Mouse (Mus musculus) left cerebral cortex, adult 11 months (tissue): ENCODE measurements at regions not wholly inside any gene's neighbourhood (a gene's known extent, or its start where the extent isn't known, plus 50 kb on each side); places are given as distances from the start of the nearest gene placed in this dataset.
"Not testable (repeated sequence)": the region's sequence is repeated elsewhere in the genome, so short reads cannot be mapped to it uniquely, and the experiment has no call there.

ENCODE experiments used
- DNase-seq: peaks from one replicate; pipeline ENCODE4 v3.0.0; 2022; ENCODE audit warnings: low spot score

DNA sequence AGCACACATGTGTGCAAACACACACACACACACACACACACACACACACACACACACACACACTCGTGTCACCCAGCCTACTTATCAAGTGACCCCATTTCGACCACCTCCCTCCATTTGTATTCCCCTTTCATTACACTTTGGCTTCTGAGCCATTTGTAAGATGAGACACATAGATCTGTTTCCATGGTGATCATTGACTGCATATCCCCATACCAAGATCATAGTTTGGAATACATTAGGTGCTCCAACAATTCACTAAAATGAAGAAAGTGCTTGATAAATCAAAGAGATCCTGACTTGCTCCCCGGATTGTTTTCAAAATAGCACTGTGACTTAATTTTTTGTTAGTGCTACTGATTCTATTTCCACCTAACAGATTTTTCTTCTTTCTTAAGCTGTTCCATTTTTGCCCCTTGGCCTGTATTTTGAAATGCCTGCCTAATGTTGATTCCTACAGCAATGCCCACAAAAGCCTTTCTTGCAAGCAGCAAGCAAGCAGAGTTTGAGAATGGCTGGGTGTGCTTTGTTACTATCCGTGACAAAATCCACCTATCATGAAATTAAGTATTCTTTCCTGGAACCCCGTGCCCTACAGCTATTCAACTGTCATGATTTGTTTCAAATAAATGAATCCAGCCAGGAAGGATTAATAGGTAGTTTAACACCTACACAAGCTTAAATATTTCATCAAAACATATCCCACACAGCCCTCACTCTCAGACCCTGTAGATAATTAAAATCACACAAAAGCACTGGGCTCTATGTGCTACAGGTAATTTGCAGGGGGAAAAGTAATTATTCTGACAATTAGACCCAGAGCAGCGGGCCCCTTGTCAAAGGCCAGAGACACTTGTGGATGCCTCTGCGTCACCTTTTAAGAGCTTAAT, 168.1 kb upstream of the Rgma start:
- no peak for DNase-seq

DNA sequence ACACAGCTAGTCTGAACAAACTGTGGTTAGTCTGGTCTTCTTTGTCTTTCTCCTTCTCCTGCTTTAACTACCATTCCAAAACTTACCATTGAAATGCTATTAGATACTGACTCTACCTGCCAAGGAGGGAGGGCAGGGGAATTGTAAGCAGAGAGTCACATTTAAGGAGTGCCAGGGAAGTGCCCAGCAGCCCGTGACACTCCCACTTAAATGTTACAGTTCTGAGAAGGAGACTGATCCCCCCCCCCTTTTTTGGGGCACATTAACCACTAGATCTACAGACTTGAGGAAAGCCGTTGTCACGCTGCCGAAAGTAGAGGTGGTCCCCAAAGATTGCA, 166.9 kb upstream of the Rgma start:
- DNase-seq: no peak

GRCm38 (mm10) chr7:73208817-73209602, 166.3 kb upstream of the Rgma start:
- DNase-seq: no peak

GRCm38 (mm10) chr7:73210078-73210477, 165.2 kb upstream of the Rgma start:
- DNase-seq: no peak

DNA sequence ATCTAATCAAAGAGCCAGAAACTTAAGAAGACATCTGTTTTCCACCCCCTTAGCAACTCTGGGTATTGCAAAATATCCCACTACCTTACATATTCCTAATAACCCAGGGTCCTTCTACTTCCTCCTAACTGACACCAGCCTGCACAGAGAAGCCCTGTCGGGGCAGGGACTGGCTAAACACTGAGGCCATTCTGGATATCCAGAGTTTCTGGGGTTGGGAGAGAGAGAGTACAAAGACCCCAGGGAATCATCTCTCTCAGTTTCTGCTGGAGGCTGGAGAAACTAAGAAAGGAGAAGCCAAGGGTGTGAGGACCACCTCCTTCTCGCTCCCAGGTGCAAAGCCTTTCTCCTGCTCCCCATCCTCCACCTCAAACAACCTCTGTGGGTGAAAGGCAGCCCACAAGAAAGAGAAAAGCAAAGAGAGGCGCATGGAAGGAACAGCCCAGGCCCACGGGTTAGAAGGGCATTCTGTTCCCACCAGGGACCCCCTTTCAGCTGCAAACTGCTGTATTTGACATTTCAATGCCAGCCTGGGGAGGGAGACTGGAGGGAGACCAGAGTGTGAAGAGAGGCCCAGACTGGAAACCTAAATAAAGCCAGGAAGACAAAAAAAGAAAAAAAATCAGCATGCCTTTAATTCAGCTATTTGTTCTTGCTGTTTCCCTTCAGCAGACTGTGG, 152.9 kb upstream of the Rgma start:
- no peak for DNase-seq

- no peak for DNase-seq
Measured at GRCm38 (mm10) chr7:73222929-73223512, 152.3 kb upstream of the Rgma start.

DNA sequence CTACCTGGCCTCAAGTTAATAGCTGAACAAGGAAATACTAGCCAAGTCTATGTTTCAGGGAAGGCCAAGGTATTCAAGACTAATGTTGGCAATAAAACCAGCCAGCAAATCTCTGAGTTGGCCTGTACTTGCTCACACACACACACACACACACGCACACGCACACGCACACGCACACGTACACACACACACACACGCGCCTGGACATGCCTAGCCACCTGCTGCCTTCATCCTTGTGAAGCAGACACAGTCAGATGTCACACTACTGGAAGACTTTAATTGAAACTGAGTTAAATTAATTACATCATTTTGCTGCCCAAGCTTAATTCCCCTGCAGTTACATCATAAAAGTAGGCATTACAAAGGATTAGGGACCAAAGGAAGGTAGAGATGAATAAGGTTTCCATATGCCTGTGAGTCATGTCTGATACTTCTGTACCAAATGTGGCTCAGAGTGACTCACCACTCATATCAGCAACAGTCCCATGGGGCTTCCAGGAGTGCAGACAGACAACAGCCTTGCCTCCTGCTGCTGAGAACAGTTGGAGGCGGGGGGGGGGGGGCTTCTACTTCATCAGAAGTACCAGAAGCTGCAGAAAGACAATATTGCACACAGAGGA, 141.7 kb upstream of the Rgma start:
- no peak for DNase-seq

- no peak for DNase-seq
Measured at GRCm38 (mm10) chr7:73238486-73238885, 136.8 kb upstream of the Rgma start.

DNA sequence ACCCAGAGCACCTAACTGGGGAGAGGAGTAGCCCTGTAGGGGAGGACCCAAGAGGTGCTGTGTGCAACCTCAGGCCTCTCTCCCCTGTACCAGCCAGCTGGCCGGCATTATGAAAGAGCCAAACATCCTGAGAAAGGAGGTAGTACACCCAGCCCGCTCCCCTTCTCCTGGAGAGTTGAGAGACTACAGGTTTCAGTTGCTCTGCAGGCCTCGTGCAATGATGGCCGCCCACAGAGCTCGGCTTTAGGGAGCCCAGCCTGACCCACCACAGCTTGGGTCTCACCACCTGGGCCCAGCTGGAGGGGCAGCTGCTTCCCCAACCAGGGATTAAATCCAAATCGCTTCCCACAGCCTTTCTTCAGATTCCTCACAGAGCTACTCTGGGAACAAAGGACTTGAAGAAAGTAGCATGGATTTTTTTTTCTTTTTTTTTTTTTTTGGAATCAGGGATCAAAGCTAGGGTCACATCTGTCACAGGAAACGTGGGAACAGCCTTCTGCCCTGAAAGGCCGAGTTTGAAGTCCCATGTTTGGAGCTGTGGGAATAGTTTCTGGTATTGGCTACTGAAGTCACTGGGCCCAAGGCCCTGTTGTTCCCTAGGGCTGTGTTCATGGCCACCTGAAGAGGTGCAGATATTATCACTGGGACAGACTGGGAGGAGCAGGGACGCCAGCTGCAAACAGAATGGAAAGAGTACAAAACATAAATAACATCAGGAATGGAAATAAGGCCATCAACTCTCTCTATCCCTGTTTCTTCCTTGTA, 131.5 kb upstream of the Rgma start:
- no peak for DNase-seq

- no peak for DNase-seq
Measured at GRCm38 (mm10) chr7:73245431-73245830, 129.9 kb upstream of the Rgma start.

- DNase-seq: no peak
Measured at GRCm38 (mm10) chr7:73250593-73250992, 124.7 kb upstream of the Rgma start.

DNA sequence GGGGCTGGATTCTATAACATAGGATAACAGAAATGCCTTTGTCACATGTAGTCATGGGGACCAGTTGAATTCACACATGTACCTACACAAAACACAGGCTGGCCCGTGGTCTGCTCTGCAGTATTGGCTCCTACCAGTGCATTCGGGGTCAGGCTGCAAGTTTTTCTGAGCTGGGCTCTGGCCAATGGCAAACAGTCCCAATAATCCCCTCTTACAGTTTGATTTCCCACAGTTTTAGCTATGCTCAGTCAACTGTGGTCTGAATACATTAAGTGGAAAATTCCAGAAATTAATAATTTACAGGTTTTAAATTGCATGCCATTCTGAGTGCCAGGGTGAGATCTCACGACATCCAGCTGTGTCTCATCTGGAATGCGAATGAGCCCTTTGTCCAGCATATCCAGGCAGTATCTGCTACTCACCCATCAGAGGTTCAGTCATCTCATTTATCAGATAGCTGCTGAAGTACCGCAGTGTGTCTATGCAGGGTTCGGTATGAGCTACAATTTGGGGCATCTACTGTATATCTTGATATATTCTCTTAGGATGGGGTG, 124.0 kb upstream of the Rgma start:
- DNase-seq: no peak

DNA sequence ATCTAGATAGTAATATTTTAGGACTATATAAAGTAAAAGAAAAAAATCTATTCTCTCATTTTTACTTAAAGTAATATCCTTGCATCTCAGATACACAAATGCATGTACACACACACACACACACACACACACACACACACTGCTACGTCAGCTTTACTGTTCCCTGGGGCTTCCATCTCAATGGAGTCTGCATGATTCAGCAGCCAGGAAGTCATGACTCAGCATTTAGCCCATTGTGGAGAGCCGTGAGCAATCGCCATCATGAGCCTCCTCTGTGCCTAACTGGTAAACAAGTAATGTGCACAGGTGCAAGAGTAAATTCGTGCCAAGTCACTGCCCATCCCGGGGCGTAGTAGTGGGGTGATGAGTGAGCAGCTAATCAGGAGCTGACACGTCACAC, 120.3 kb upstream of the Rgma start:
- DNase-seq: not testable (repeated sequence)

- DNase-seq: no peak
Measured at GRCm38 (mm10) chr7:73260140-73260539, 115.2 kb upstream of the Rgma start.

- DNase-seq: no peak
Measured at GRCm38 (mm10) chr7:73261750-73262149, 113.6 kb upstream of the Rgma start.

DNA sequence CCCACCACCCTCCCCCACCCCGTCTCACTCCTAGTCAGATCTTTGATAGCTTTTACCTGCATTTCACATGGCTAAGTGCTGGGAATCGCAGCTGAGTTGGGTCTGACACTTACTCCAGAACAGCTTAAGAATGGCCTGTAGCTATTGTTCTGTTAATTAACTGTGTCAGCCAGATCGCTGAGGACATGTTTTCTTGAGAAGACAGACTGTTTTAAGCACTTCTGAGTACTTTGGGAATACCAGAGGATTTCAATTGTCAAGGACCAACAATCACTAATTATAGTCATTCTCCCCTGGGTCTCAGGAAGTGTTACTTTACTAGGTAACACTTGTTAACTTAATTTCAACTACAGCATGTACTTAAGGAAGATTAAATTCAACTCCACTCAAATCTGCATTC, 112.8 kb upstream of the Rgma start:
- DNase-seq: no peak

DNA sequence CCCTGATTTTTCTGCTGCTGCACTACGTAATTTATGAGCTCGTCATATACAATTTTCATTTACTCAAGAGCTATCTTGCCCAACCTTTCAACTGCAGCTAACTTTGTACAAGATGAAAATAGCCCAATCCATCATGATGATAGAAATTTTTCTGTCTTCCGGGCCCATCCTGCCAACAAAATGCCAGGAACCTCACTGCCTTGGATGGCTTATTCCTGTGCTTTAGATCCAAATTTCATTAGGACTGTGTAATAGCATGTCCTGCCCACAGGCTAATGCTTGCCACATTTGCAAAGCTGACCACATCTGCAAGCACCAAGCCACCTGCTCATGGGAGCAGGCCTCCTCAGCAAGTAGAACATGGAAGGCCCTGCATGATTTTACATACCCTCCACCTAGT, 105.7 kb upstream of the Rgma start:
- no peak for DNase-seq

DNA sequence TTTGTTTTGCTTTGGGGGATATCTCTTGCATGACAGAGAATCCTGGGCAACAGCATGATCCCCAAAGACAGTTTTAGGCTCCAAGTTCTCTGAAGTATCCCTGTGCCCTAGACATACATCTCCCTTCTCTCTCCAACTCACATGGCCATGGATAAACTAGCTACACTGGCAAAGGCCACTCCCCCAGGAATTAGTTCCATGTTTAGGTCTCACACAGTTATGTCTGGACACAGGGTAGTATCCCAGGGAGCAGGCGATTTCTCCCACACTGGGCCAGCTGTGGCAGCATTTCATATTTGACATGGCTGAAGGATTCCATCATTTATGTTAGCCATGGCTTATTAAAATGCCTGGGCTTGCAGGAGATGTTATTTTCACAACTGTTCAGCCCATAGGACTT, 102.5 kb upstream of the Rgma start:
- no peak for DNase-seq

GRCm38 (mm10) chr7:73275814-73276271, 99.5 kb upstream of the Rgma start:
- no peak for DNase-seq

- no peak for DNase-seq
Measured at GRCm38 (mm10) chr7:73278616-73279015, 96.7 kb upstream of the Rgma start.

DNA sequence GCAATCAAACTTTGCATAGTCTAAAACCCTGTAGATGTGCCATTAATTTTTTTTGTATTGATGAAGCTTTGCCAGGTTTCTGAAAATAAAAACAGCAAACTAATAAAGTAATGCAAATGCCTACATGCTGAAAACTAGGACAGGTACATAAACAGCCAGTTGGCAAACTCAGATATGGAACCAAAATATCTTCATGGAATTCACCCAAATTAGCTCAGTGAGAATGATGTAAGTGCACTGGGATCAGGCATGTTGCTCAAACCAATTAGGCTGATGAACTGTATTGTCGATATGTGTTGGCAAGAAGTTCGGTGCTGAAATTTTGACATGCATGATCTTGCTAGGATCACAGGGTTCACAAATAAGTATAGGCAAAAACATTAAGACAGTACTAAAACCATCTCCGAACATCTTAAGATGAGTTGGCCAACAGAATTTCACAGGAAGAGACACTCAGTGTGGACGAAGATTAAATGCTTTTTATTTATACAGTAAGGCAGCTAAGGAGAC, 95.3 kb upstream of the Rgma start:
- DNase-seq: no peak
